Mouse (Mus musculus) kidney, postnatal 10 days (tissue): Measurements from ENCODE around the gene Piwil4.
"Not testable (repeated sequence)": the region's sequence is repeated elsewhere in the genome, so short reads cannot be mapped to it uniquely, and the experiment has no call there.

Experiments
- DNase-seq: peaks from one replicate; pipeline ENCODE4 v3.0.0; 2021; ENCODE audit warnings: mixed read lengths

Piwil4 gene

GRCm38 (mm10) chr9:14724755-14725420 is 15.6 kb downstream of the Piwil4 start:
- no peak for DNase-seq

GRCm38 (mm10) chr9:14721610-14722009 is 18.9 kb downstream of the Piwil4 start:
- no peak for DNase-seq

DNA sequence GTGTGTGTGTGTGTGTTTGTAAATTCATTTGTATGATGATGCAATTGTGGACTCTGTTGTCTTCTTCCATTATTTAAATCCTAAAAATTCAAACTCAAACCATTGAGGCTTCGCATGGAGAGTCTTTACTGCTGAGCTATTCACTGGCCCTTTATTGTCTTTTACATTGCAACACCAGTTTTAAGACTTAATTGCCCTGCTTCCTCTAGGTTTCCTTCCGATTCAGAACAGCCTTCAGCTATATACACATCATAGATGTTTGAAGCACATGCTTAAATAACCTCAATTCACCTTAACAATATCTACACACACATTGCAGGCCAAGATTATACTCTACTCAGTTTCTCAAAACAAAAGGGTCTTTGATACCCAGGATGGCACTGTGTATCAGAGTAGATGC is 20.1 kb downstream of the Piwil4 start:
- DNase-seq, result no peak

- no peak for DNase-seq
Measured at GRCm38 (mm10) chr9:14718332-14718691, 22.2 kb downstream of the Piwil4 start.

- peak; percentile 60 for DNase-seq
Measured at GRCm38 (mm10) chr9:14717689-14718331, 22.7 kb downstream of the Piwil4 start.

DNA sequence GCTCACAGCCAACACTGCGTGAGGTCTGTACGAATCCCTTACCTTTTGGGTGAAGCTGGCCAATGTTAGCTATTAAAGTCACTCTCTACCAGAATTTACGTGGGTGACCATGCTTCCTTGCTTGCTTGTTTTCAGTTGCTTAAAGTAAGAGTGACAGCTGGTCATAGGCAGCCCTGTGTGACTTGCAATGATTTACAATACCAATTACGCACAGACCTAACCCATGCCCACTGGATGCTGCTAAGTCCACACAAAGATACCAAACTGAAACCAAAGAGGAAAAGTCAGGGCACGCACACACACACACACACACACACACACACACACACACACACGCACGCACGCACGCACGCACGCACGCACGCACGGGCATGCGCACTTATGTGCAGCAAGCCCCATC is 25.3 kb downstream of the Piwil4 start:
- DNase-seq, result no peak

GRCm38 (mm10) chr9:14710910-14711309 is 29.6 kb downstream of the Piwil4 start:
- DNase-seq, result no peak

DNA sequence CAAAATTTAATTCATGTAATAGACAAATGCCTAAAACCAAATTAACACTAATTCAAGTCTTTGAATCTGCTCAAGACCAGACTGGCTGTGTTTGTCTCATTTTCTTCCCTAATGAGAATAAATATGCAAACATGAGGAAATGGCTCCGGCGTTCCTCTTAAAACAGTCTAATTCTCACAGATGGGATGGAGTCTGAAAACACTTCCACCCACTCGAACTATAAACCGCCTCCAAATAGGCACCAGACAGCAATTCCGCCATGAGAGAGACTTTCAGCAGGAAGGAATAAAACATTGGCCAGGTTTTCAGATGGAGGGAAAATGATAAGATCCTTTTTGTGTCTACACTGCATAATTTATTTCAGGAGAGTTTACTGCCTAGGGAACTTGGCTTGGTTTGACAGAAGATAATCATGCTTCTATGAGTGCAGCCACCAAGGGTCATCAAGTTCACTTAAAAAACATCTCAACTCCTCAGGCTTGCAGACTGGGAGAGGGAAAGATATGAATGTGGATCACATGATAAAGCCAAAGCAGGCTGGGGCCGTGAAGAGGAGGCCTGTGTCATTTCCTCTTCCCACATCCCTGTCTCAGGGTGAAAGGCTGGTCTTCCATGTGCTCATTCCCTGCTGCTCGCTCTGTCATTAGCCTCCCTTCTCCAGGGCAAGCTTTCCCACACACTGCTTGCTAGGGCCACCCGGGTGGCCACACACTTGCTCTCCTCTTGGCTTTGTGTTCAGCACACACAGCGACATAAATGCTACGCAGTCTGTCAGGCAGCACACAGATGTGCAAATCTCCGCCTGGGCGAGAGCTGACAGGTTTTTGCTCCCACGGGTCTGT is 35.0 kb downstream of the Piwil4 start:
- DNase-seq, result peak; percentile 34

DNA sequence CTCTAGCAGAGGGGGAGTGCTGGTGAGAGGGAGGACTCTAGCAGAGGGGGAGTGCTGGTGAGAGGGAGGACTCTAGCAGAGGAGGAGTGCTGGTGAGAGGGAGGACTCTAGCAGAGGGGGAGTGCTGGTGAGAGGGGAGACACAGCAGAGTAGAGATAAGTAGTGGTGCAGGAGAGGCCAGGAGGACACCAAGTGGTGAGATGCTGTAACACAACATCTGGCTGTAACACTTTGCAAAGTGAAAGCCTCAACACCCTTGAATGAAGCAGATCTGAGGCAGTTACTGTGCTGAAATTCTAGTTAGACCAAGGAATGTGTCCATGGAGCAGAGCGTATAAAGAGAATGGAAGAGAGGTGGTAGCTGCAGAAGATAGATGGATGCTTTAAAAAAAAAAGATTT is 39.7 kb downstream of the Piwil4 start:
- not testable (repeated sequence) for DNase-seq

DNA sequence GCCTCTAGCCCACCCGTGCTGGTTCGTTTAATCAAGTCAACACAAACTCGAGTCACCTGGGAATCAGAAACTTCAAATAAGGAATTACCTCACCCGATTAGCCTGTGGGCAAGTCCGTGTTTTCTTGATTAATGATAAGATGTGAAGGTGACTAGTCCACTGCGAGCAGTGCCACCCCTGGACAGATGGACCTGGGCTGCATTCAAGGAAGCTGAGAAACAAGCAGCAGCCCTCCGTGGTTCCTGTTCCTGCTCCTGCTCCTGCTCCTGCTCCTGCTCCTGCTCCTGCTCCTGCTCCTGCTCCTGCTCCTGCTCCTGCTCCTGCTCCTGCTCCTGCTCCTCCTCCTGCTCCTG is 41.3 kb downstream of the Piwil4 start:
- DNase-seq, result no peak

DNA sequence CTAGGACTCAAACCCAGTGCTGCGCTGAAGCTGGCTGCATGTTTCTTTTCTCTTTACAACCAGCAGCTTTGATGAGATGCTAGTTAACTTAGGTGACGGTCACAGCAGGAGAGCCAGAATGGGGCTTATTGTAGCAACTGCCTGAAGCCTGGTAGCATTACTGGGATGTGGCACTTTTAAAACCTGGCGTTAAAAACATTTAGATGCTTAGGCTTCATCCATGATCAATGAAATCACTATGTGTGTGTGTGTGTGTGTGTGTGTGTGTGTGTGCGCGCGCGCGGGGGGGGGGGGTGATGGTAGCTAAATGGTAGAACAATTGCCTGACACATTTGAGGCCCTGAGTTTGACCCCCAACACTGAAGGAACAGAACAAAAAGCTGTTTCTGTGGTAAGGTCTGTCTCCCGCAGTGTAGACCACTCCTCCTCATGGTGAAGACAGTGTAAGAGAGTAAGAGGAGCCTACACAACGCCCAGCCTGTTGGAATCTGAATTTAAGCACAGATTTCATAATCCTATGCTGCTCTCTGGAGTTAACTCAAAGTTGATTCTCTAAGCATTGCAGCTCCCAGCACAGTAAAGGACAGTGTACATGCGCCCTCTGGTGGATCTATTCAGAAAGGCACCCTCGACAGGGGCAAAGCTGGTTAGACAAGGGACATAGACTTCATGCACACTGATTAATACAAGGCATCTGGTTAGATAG is 41.8 kb downstream of the Piwil4 start:
- peak; percentile 93 for DNase-seq

GRCm38 (mm10) chr9:14697903-14698302 is 42.6 kb downstream of the Piwil4 start:
- DNase-seq, result peak; percentile 44

GRCm38 (mm10) chr9:14689376-14690108 is 51.0 kb downstream of the Piwil4 start:
- DNase-seq, result no peak

DNA sequence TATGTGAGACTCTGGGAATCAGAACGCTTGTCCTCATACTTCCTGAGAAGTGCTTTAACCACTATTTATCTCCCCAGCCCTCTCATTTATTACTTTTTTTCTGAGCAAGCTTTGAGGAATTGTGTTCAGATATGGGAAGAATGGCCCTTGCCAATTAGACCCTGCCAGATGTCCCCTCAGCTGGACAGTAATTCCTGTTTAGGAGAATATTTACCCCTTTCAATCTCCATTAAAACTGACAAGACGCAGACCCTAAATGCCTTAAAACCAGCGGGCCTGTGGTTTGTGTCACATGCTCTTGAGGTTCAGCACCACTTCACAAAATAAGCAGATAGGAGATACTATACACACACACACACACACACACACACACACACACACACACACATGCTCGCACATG is 56.2 kb downstream of the Piwil4 start:
- DNase-seq, result peak; percentile 21

- DNase-seq, result no peak
Measured at GRCm38 (mm10) chr9:14682741-14683140, 57.8 kb downstream of the Piwil4 start.

DNA sequence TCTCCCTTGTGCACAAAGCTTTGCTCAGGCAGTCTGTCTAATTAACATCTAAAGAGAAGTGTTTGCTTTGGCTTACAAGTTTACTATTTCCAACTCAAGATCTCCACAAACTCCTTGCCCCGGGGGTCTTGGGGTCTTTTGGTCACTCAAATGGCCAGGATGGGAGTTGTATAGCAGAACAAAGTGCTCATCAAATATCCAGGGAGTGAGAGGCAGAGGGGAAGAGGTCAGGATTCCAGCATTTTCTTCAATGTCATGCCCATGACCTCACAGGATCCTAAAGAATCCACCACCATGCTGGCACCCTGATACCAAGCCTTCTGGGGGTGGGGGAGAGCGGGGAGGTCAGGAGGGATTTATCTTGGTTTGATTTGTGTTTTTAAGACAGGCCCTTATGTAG is 59.9 kb downstream of the Piwil4 start:
- no peak for DNase-seq

DNA sequence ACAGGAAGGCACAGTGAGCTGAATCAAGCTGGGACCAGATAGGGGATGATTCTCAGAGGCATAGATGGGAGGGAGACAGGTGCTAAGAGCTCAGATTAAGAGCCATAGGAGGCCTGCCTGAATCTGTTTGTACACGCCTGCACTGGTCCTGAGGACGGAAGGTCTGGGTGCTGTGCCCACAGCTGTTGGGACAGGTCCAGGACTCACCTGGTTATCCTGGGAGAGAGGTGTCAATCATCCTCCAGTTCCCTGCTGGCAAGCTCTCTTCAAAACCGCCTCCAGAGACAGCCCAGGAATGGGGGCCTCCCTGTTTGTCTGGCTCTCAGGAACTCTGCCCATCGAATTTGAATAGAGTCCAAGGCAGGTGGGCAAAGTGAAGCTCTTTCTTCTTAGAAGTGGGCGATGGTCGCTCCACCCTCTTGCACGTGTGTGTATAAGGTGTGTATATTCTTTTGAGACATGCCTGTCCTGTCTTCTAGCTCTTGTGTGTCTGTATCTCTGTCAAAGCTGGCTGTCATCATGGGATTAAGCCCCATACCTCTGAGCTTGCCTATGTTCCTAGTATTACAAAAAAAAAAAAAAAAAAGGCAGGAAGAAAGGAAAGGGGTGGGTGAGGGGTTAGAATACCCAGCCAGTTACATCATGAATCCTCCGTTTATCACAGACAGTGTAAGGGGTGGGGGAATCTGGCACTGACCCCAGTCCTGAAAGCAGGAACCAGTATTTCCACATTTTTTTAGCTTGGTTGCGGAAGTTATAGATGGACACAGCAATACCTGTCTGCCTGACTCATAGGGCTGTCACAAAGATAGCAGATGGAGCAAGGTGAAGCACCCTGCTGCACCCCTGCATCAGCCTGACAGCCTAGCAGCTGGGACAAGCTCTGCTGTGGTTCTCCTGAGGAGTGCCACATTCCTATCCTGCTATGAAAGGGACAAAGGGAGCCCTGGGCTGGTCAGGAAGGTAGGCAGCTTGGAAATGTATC is 64.5 kb downstream of the Piwil4 start:
- DNase-seq, result peak; percentile 42

GRCm38 (mm10) chr9:14674506-14674905 is 66.0 kb downstream of the Piwil4 start:
- DNase-seq, result no peak

GRCm38 (mm10) chr9:14673109-14673508 is 67.4 kb downstream of the Piwil4 start:
- no peak for DNase-seq

DNA sequence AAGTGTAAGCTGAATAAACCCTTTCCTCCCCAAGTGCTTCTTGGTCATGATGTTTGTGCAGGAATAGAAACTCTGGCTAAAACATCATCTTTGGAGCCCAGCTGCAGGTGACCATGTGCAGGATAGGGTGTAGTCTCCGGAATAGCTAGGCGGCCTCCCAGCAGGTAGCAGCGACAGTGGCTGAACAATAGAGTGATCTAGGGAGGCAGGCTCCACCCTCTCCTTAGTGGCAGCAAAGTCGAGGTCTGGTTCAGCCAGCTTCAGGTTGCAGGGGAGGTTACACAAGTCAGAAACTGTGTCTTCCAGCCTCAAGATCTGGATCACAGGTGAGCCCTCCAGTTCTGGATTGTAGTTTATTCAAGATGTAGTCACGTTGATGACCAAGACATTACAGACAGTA is 68.6 kb downstream of the Piwil4 start:
- not testable (repeated sequence) for DNase-seq

DNA sequence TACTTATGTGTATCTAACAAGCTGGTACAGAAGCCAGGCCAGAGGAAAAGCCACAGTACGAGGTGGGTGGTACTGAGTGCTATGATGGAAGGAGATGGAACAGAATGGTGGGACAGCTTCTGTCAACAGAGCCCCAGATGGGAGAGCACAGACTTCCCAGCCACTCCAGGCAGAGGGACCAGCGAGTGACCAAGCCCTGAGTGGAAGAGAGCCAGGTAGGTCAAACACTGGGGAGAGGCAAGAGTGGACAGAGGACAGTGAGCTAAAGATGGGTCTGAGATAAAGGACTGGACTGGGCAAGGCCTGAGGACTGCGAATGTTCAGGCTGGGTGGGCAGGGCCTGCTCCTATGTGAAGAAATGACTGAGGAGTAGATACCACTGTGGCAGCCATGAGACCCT is 72.2 kb downstream of the Piwil4 start:
- DNase-seq, result no peak
